Mouse (Mus musculus): Measurements from ENCODE around the gene Atp6v1g2. TPM values are rescaled to one million over a fixed set of nuclear protein-coding genes. Genes with fewer than 3 reads are reported as not detected.
A peak's percentile ranks its signal among the peaks of the same experiment; 100 is the strongest.

Gene Atp6v1g2
- 10.0 and 12.5 TPM in 2 replicates for polyA plus RNA-seq (2016; fragmentation: Nextera tagmentation; extraction: Ambion mirVana)

GRCm38 (mm10) chr17:35233114-35233980, at the start of gene Atp6v1g2:
Atp6v1g2 (plus strand) TSS chr17:35233660.
- H3K27ac ChIP-seq (ENCODE audit: poor library complexity, severe bottlenecking): peak within 1 kb of the TSS; percentile 96
- peak within 1 kb of the TSS; percentile 70 for H3K4me3 ChIP-seq
- ATAC-seq (ENCODE audit: insufficient number of reproducible peaks, low FRiP score): no peak
- no peaks in the 10 kb centered on the region for H3K9me3 ChIP-seq (replicated peaks)
- H3K4me2 ChIP-seq: peak within 1 kb of the TSS; percentile 89
- peaks cover 31% of the 10 kb centered on the region for H3K4me1 ChIP-seq (replicated peaks)
- no peaks in the 10 kb centered on the region for H3K27me3 ChIP-seq (replicated peaks)
- 62% methylated on average over 18 of the region's 18 CpGs for WGBS
- peaks cover 34% of the 10 kb centered on the region for H3K36me3 ChIP-seq
- peak within 1 kb of the TSS; percentile 96 for H3K9ac ChIP-seq

- H3K4me1 ChIP-seq (replicated peaks): peaks cover 12% of the 10 kb centered on the region
- H3K9ac ChIP-seq: peak overlapping the region; percentile 64
- no peaks in the 10 kb centered on the region for H3K27me3 ChIP-seq (replicated peaks)
- peak overlapping the region; percentile 62 for H3K27ac ChIP-seq (ENCODE audit: poor library complexity, severe bottlenecking)
- peak overlapping the region; percentile 73 for H3K4me2 ChIP-seq
- 3% methylated on average over 18 of the region's 18 CpGs for WGBS
- peak overlapping the region; percentile 55 for H3K4me3 ChIP-seq
- peak; percentile 79 for ATAC-seq (ENCODE audit: insufficient number of reproducible peaks, low FRiP score)
- H3K36me3 ChIP-seq: no peaks in the 10 kb centered on the region
- H3K9me3 ChIP-seq (replicated peaks): no peaks in the 10 kb centered on the region
Observed at GRCm38 (mm10) chr17:35185639-35186611, 47.5 kb upstream of the Atp6v1g2 start.

- peak; percentile 54 for ATAC-seq (ENCODE audit: insufficient number of reproducible peaks, low FRiP score)
- H3K27me3 ChIP-seq (replicated peaks): no peaks in the 10 kb centered on the region
Observed at GRCm38 (mm10) chr17:35186681-35187080, 46.8 kb upstream of the Atp6v1g2 start.

GRCm38 (mm10) chr17:35187345-35187744, 46.1 kb upstream of the Atp6v1g2 start:
- Histone ChIP-seq H3K36me3 (no peaks in the 10 kb centered on the region), H3K27ac (ENCODE audit: poor library complexity, severe bottlenecking) (no peak overlapping the region), H3K4me2 (no peak overlapping the region), H3K27me3 (replicated peaks) (no peaks in the 10 kb centered on the region), H3K4me1 (replicated peaks) (peaks cover 12% of the 10 kb centered on the region), H3K4me3 (no peak overlapping the region), H3K9me3 (replicated peaks) (no peaks in the 10 kb centered on the region), H3K9ac (no peak overlapping the region)
- no peak for ATAC-seq (ENCODE audit: insufficient number of reproducible peaks, low FRiP score)
- 69% methylated on average over 4 of the region's 4 CpGs for WGBS

More at GRCm38 (mm10) chr17:35186681-35187080, 46.8 kb upstream of the Atp6v1g2 start:
- WGBS: 3% methylated on average over 4 of the region's 4 CpGs
- H3K27ac ChIP-seq (ENCODE audit: poor library complexity, severe bottlenecking): peak overlapping the region; percentile 62
- H3K4me2 ChIP-seq: peak overlapping the region; percentile 73
- peak overlapping the region; percentile 55 for H3K4me3 ChIP-seq
- no peaks in the 10 kb centered on the region for H3K9me3 ChIP-seq (replicated peaks)
- H3K36me3 ChIP-seq: no peaks in the 10 kb centered on the region
- peaks cover 12% of the 10 kb centered on the region for H3K4me1 ChIP-seq (replicated peaks)
- peak overlapping the region; percentile 64; the same call in 1 of the 2 replicates for H3K9ac ChIP-seq

- ATAC-seq (ENCODE audit: insufficient number of reproducible peaks, low FRiP score): no peak
- Histone ChIP-seq H3K27ac (ENCODE audit: poor library complexity, severe bottlenecking) (no peak within 1 kb of the TSS), H3K9ac (no peak within 1 kb of the TSS), H3K4me3 (no peak within 1 kb of the TSS), H3K9me3 (replicated peaks) (no peaks in the 10 kb centered on the region), H3K36me3 (no peaks in the 10 kb centered on the region), H3K4me2 (no peak within 1 kb of the TSS), H3K27me3 (replicated peaks) (no peaks in the 10 kb centered on the region), H3K4me1 (replicated peaks) (peaks cover 12% of the 10 kb centered on the region)
- WGBS: 72% methylated on average over 7 of the region's 7 CpGs
Observed at GRCm38 (mm10) chr17:35187959-35188610, 45.4 kb upstream of the Atp6v1g2 start, which contains the start of gene Lst1. Lst1 (minus strand) TSS chr17:35188439.

- no peak overlapping the region for H3K27ac ChIP-seq (ENCODE audit: poor library complexity, severe bottlenecking)
- WGBS: 47% methylated on average over 1 of the region's 1 CpGs
- no peak for ATAC-seq (ENCODE audit: insufficient number of reproducible peaks, low FRiP score)
- H3K9ac ChIP-seq: no peak overlapping the region
- H3K4me2 ChIP-seq: no peak overlapping the region
- peaks cover 13% of the 10 kb centered on the region for H3K4me1 ChIP-seq (replicated peaks)
- H3K27me3 ChIP-seq (replicated peaks): peaks cover 11% of the 10 kb centered on the region
- H3K36me3 ChIP-seq: no peaks in the 10 kb centered on the region
- H3K4me3 ChIP-seq: no peak overlapping the region
- no peaks in the 10 kb centered on the region for H3K9me3 ChIP-seq (replicated peaks)
Observed at GRCm38 (mm10) chr17:35189186-35189585, 44.3 kb upstream of the Atp6v1g2 start.

- Histone ChIP-seq H3K9ac (no peak overlapping the region), H3K4me3 (no peak overlapping the region), H3K36me3 (no peaks in the 10 kb centered on the region), H3K27me3 (replicated peaks) (peaks cover 20% of the 10 kb centered on the region), H3K9me3 (replicated peaks) (no peaks in the 10 kb centered on the region), H3K27ac (ENCODE audit: poor library complexity, severe bottlenecking) (no peak overlapping the region), H3K4me1 (replicated peaks) (peaks cover 20% of the 10 kb centered on the region), H3K4me2 (no peak overlapping the region)
- no peak for ATAC-seq (ENCODE audit: insufficient number of reproducible peaks, low FRiP score)
- 50% methylated on average over 4 of the region's 4 CpGs for WGBS
Observed at GRCm38 (mm10) chr17:35190096-35190495, 43.4 kb upstream of the Atp6v1g2 start.

- WGBS: 56% methylated on average over 2 of the region's 2 CpGs
- no peak for ATAC-seq (ENCODE audit: insufficient number of reproducible peaks, low FRiP score)
- Histone ChIP-seq H3K9ac (no peak overlapping the region), H3K36me3 (no peaks in the 10 kb centered on the region), H3K27ac (ENCODE audit: poor library complexity, severe bottlenecking) (no peak overlapping the region), H3K9me3 (replicated peaks) (no peaks in the 10 kb centered on the region), H3K4me2 (no peak overlapping the region), H3K4me3 (no peak overlapping the region), H3K4me1 (replicated peaks) (peaks cover 23% of the 10 kb centered on the region), H3K27me3 (replicated peaks) (peaks cover 35% of the 10 kb centered on the region)
Observed at GRCm38 (mm10) chr17:35191723-35192122, 41.7 kb upstream of the Atp6v1g2 start.

GRCm38 (mm10) chr17:35192924-35193323, 40.5 kb upstream of the Atp6v1g2 start:
- no peak for ATAC-seq (ENCODE audit: insufficient number of reproducible peaks, low FRiP score)
- no peak overlapping the region for H3K27ac ChIP-seq (ENCODE audit: poor library complexity, severe bottlenecking)
- WGBS: 71% methylated on average over 5 of the region's 5 CpGs
- H3K27me3 ChIP-seq (replicated peaks): peaks cover 41% of the 10 kb centered on the region
- H3K9ac ChIP-seq: no peak overlapping the region
- peaks cover 22% of the 10 kb centered on the region for H3K4me1 ChIP-seq (replicated peaks)
- H3K4me2 ChIP-seq: no peak overlapping the region
- H3K36me3 ChIP-seq: no peaks in the 10 kb centered on the region
- no peak overlapping the region for H3K4me3 ChIP-seq
- H3K9me3 ChIP-seq (replicated peaks): no peaks in the 10 kb centered on the region

All from heart, embryonic 12.5 days (tissue).